Mouse (Mus musculus): ENCODE results near the gene Kcnma1. TPM values are rescaled to one million over a fixed set of nuclear protein-coding genes. Genes with fewer than 3 reads are reported as not detected.

The Kcnma1 gene
- polyA plus RNA-seq, 1 experiment from 2014 or later: 17.2 TPM

GRCm38 (mm10) chr14:23635903-23636302 lies 378.4 kb downstream of the Kcnma1 start:
- ATAC-seq: peak; percentile 50
- no peak overlapping the region for H3K27ac ChIP-seq (ENCODE audit: low read depth, low read length)
- no peak overlapping the region for H3K4me3 ChIP-seq (ENCODE audit: low read length)
- H3K9ac ChIP-seq (ENCODE audit: low read depth, low read length): no peak overlapping the region
- no peaks in the 10 kb centered on the region for H3K36me3 ChIP-seq (ENCODE audit: control insufficient read depth, insufficient read depth, low read length)
- no peaks in the 10 kb centered on the region for H3K27me3 ChIP-seq (replicated peaks; ENCODE audit: control insufficient read depth, insufficient read depth, low read length)
- H3K9me3 ChIP-seq (ENCODE audit: control insufficient read depth, low read length): no peaks in the 10 kb centered on the region
- H3K4me2 ChIP-seq (ENCODE audit: low read length): no peak overlapping the region
- H3K4me1 ChIP-seq (ENCODE audit: control insufficient read depth, insufficient read depth, low read depth, low read length): no peaks in the 10 kb centered on the region
- 44% methylated on average over 4 of the region's 4 CpGs for WGBS

- no peak overlapping the region for H3K4me2 ChIP-seq (ENCODE audit: low read length)
- WGBS: 81% methylated on average over 5 of the region's 5 CpGs
- H3K36me3 ChIP-seq (ENCODE audit: control insufficient read depth, insufficient read depth, low read length): no peaks in the 10 kb centered on the region
- H3K4me1 ChIP-seq (ENCODE audit: control insufficient read depth, insufficient read depth, low read depth, low read length): no peaks in the 10 kb centered on the region
- no peak overlapping the region for H3K27ac ChIP-seq (ENCODE audit: low read depth, low read length)
- no peak overlapping the region for H3K4me3 ChIP-seq (ENCODE audit: low read length)
- no peaks in the 10 kb centered on the region for H3K27me3 ChIP-seq (replicated peaks; ENCODE audit: control insufficient read depth, insufficient read depth, low read length)
- no peaks in the 10 kb centered on the region for H3K9me3 ChIP-seq (ENCODE audit: control insufficient read depth, low read length)
- ATAC-seq: no peak
- H3K9ac ChIP-seq (ENCODE audit: low read depth, low read length): no peak overlapping the region
Observed at GRCm38 (mm10) chr14:23633011-23633595, 381.2 kb downstream of the Kcnma1 start.

- H3K27ac ChIP-seq (ENCODE audit: low read depth, low read length): no peak overlapping the region
- ATAC-seq: no peak
Observed at GRCm38 (mm10) chr14:23626925-23627324, 387.4 kb downstream of the Kcnma1 start.

GRCm38 (mm10) chr14:23626114-23626513 lies 388.2 kb downstream of the Kcnma1 start:
- Histone ChIP-seq H3K4me1 (ENCODE audit: control insufficient read depth, insufficient read depth, low read depth, low read length) (peaks cover 4% of the 10 kb centered on the region), H3K4me2 (ENCODE audit: low read length) (no peak overlapping the region), H3K9me3 (ENCODE audit: control insufficient read depth, low read length) (no peaks in the 10 kb centered on the region), H3K9ac (ENCODE audit: low read depth, low read length) (no peak overlapping the region), H3K27ac (ENCODE audit: low read depth, low read length) (no peak overlapping the region), H3K4me3 (ENCODE audit: low read length) (no peak overlapping the region), H3K36me3 (ENCODE audit: control insufficient read depth, insufficient read depth, low read length) (no peaks in the 10 kb centered on the region), H3K27me3 (replicated peaks; ENCODE audit: control insufficient read depth, insufficient read depth, low read length) (no peaks in the 10 kb centered on the region)
- no peak for ATAC-seq
- 47% methylated on average over 2 of the region's 2 CpGs for WGBS

More at GRCm38 (mm10) chr14:23626925-23627324, 387.4 kb downstream of the Kcnma1 start:
- 62% methylated on average over 6 of the region's 6 CpGs for WGBS
- H3K4me2 ChIP-seq (ENCODE audit: low read length): no peak overlapping the region
- no peaks in the 10 kb centered on the region for H3K9me3 ChIP-seq (ENCODE audit: control insufficient read depth, low read length)
- H3K36me3 ChIP-seq (ENCODE audit: control insufficient read depth, insufficient read depth, low read length): no peaks in the 10 kb centered on the region
- H3K4me1 ChIP-seq (ENCODE audit: control insufficient read depth, insufficient read depth, low read depth, low read length): peaks cover 4% of the 10 kb centered on the region
- no peaks in the 10 kb centered on the region for H3K27me3 ChIP-seq (replicated peaks; ENCODE audit: control insufficient read depth, insufficient read depth, low read length)
- no peak overlapping the region for H3K9ac ChIP-seq (ENCODE audit: low read depth, low read length)
- H3K4me3 ChIP-seq (ENCODE audit: low read length): no peak overlapping the region

GRCm38 (mm10) chr14:23625436-23625835 lies 388.9 kb downstream of the Kcnma1 start:
- no peak overlapping the region for H3K4me2 ChIP-seq (ENCODE audit: low read length)
- ATAC-seq: no peak
- H3K27ac ChIP-seq (ENCODE audit: low read depth, low read length): no peak overlapping the region
- no peak overlapping the region for H3K9ac ChIP-seq (ENCODE audit: low read depth, low read length)
- no peak overlapping the region for H3K4me3 ChIP-seq (ENCODE audit: low read length)
- H3K27me3 ChIP-seq (replicated peaks; ENCODE audit: control insufficient read depth, insufficient read depth, low read length): no peaks in the 10 kb centered on the region
- H3K4me1 ChIP-seq (ENCODE audit: control insufficient read depth, insufficient read depth, low read depth, low read length): peaks cover 4% of the 10 kb centered on the region
- 92% methylated on average over 6 of the region's 6 CpGs for WGBS
- no peaks in the 10 kb centered on the region for H3K36me3 ChIP-seq (ENCODE audit: control insufficient read depth, insufficient read depth, low read length)
- no peaks in the 10 kb centered on the region for H3K9me3 ChIP-seq (ENCODE audit: control insufficient read depth, low read length)

GRCm38 (mm10) chr14:23624455-23624854 lies 389.8 kb downstream of the Kcnma1 start:
- H3K4me2 ChIP-seq (ENCODE audit: low read length): no peak overlapping the region
- H3K4me1 ChIP-seq (ENCODE audit: control insufficient read depth, insufficient read depth, low read depth, low read length): peaks cover 4% of the 10 kb centered on the region
- H3K9ac ChIP-seq (ENCODE audit: low read depth, low read length): no peak overlapping the region
- H3K9me3 ChIP-seq (ENCODE audit: control insufficient read depth, low read length): no peaks in the 10 kb centered on the region
- H3K27me3 ChIP-seq (replicated peaks; ENCODE audit: control insufficient read depth, insufficient read depth, low read length): no peaks in the 10 kb centered on the region
- WGBS: 100% methylated on average over 1 of the region's 1 CpGs
- ATAC-seq: no peak
- no peaks in the 10 kb centered on the region for H3K36me3 ChIP-seq (ENCODE audit: control insufficient read depth, insufficient read depth, low read length)
- H3K27ac ChIP-seq (ENCODE audit: low read depth, low read length): no peak overlapping the region
- H3K4me3 ChIP-seq (ENCODE audit: low read length): no peak overlapping the region

GRCm38 (mm10) chr14:23620685-23621084 lies 393.6 kb downstream of the Kcnma1 start:
- ATAC-seq: no peak
- Histone ChIP-seq H3K4me3 (ENCODE audit: low read length) (no peak overlapping the region), H3K36me3 (ENCODE audit: control insufficient read depth, insufficient read depth, low read length) (no peaks in the 10 kb centered on the region), H3K4me2 (ENCODE audit: low read length) (no peak overlapping the region), H3K27ac (ENCODE audit: low read depth, low read length) (no peak overlapping the region), H3K4me1 (ENCODE audit: control insufficient read depth, insufficient read depth, low read depth, low read length) (no peaks in the 10 kb centered on the region), H3K27me3 (replicated peaks; ENCODE audit: control insufficient read depth, insufficient read depth, low read length) (no peaks in the 10 kb centered on the region), H3K9ac (ENCODE audit: low read depth, low read length) (no peak overlapping the region), H3K9me3 (ENCODE audit: control insufficient read depth, low read length) (no peaks in the 10 kb centered on the region)
- 95% methylated on average over 2 of the region's 2 CpGs for WGBS

GRCm38 (mm10) chr14:23618973-23619372 lies 395.3 kb downstream of the Kcnma1 start:
- no peaks in the 10 kb centered on the region for H3K27me3 ChIP-seq (replicated peaks; ENCODE audit: control insufficient read depth, insufficient read depth, low read length)

GRCm38 (mm10) chr14:23618081-23618480 lies 396.2 kb downstream of the Kcnma1 start:
- H3K27me3 ChIP-seq (replicated peaks; ENCODE audit: control insufficient read depth, insufficient read depth, low read length): no peaks in the 10 kb centered on the region
- ATAC-seq: no peak
- WGBS: 45% methylated on average over 1 of the region's 1 CpGs
- H3K4me3 ChIP-seq (ENCODE audit: low read length): no peak overlapping the region
- no peaks in the 10 kb centered on the region for H3K36me3 ChIP-seq (ENCODE audit: control insufficient read depth, insufficient read depth, low read length)
- no peaks in the 10 kb centered on the region for H3K4me1 ChIP-seq (ENCODE audit: control insufficient read depth, insufficient read depth, low read depth, low read length)
- H3K4me2 ChIP-seq (ENCODE audit: low read length): no peak overlapping the region
- H3K9me3 ChIP-seq (ENCODE audit: control insufficient read depth, low read length): no peaks in the 10 kb centered on the region
- no peak overlapping the region for H3K27ac ChIP-seq (ENCODE audit: low read depth, low read length)
- H3K9ac ChIP-seq (ENCODE audit: low read depth, low read length): no peak overlapping the region

More at GRCm38 (mm10) chr14:23618973-23619372, 395.3 kb downstream of the Kcnma1 start:
- H3K9me3 ChIP-seq (ENCODE audit: control insufficient read depth, low read length): no peaks in the 10 kb centered on the region
- no peak overlapping the region for H3K27ac ChIP-seq (ENCODE audit: low read depth, low read length)
- H3K4me3 ChIP-seq (ENCODE audit: low read length): no peak overlapping the region
- no peak overlapping the region for H3K9ac ChIP-seq (ENCODE audit: low read depth, low read length)
- H3K4me1 ChIP-seq (ENCODE audit: control insufficient read depth, insufficient read depth, low read depth, low read length): no peaks in the 10 kb centered on the region
- H3K4me2 ChIP-seq (ENCODE audit: low read length): no peak overlapping the region
- H3K36me3 ChIP-seq (ENCODE audit: control insufficient read depth, insufficient read depth, low read length): no peaks in the 10 kb centered on the region
- no peak for ATAC-seq
- 68% methylated on average over 2 of the region's 2 CpGs for WGBS

Data from hindbrain, embryonic 16.5 days (tissue).